Mouse (Mus musculus) kidney, embryonic 16.5 days (tissue): ENCODE data around the gene Pradc1. TPM values are rescaled to one million over a fixed set of nuclear protein-coding genes. Genes with fewer than 3 reads are reported as not detected.

Experiments used
- ATAC-seq: fragments of 200-750 bp; cut with Nextera tagmentation; 2 replicates; pipeline ENCODE4 v1.8.0; 2017; ENCODE audit warnings: moderate TSS enrichment; ENCODE audit not compliant: low FRiP score, low TSS enrichment
- H3K27ac ChIP-seq: fragments of 300-500 bp; sonication (generic); 2 replicates; pipeline ENCODE4 v1.5.1; 2014; ENCODE audit warnings: low read length
- H3K27me3 ChIP-seq: fragments of 300-500 bp; sonication (generic); 2 replicates; pipeline ENCODE4 v1.6.1; 2014; ENCODE audit warnings: low read length, control low read depth, mixed read lengths; ENCODE audit not compliant: insufficient read depth
- H3K36me3 ChIP-seq: fragments of 300-500 bp; sonication (generic); 2 replicates; pipeline ENCODE4 v1.6.1; 2014; ENCODE audit warnings: low read length, control low read depth, mixed read lengths; ENCODE audit not compliant: insufficient read depth
- H3K4me1 ChIP-seq: fragments of 300-500 bp; sonication (generic); 2 replicates; pipeline ENCODE4 v1.6.1; 2014; ENCODE audit warnings: low read length, control low read depth, mixed read lengths; ENCODE audit not compliant: insufficient read depth
- H3K4me2 ChIP-seq: fragments of 300-500 bp; sonication (generic); replicated peaks from 2 replicates; pipeline ENCODE4 v1.6.1; 2014; ENCODE audit warnings: low read depth, low read length
- H3K4me3 ChIP-seq: fragments of 300-500 bp; sonication (generic); 2 replicates; pipeline ENCODE4 v1.5.1; 2014; ENCODE audit warnings: mild to moderate bottlenecking, low read length
- H3K9ac ChIP-seq: fragments of 300-500 bp; sonication (generic); replicated peaks from 2 replicates; pipeline ENCODE4 v1.6.1; 2014; ENCODE audit warnings: low read length
- H3K9me3 ChIP-seq: fragments of 300-500 bp; sonication (generic); 2 replicates; pipeline ENCODE4 v1.6.1; 2016; ENCODE audit warnings: low read length, control low read depth
- WGBS: fragments of 180-500 bp; shearing (Covaris S2); extraction: QIAGEN DNeasy Blood & Tissue Kit; methylation state at CpG from one replicate; pipeline ENCODE4 v1.1.7; 2014; 5-methylcytosine and 5-hydroxymethylcytosine counted together
- polyA plus RNA-seq: library from polyadenylated mRNA; unstranded; fragments of >200 nt; fragmentation: Nextera tagmentation; extraction: Ambion mirVana; gene quantifications from 2 replicates; pipeline ENCODE4 v1.2.1, GENCODE M21; 2015

The Pradc1 gene
- polyA plus RNA-seq, 1 experiment from 2014 or later = 37.6 TPM

DNA sequence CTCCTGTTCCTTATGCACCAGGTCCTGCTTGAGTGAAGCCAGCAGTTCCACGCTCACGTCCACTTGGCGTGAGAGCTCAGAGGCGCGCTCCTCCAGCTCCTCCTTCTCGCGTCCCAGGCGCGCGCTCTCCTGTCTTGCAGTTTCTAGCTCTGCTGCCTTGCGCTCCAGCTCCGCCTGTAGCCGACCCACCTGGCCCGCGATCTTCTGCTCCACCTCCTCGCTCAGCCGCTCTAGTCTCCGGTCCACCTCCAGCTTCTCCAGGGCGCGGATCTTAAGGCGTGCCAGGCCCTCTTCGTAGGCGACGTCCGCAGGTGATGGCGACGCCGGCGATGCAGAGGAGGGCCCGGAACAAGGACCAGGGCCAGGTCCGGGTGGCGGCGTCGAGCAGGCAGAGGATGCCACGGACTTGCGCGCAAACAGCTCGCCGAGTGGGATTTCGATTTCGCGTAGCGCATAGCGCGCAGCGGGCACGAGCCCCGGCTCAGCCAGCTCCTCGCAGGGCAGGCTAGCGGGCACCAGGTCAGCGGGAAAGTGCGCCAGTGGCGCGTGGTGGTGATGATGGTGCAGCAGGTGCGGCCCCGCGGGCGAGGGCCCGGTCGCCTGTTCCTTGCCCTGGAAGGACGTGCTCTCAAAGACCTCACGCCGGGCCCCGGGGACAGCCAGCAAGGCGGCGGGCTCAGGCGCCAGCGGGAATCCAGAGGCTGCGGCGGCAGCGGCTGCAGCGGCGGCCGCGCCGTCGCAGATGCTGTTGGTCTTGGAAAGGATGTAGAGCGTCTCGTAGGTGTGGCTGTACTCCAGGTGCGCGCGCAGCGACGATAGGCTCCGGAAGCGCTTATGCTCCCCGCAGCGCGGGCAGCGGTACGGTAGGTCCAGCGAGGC, 32.3 kb upstream of the Pradc1 start:
- peaks cover 21% of the 10 kb centered on the region; the same call in 1 of the 2 replicates for H3K4me1 ChIP-seq
- 3% methylated on average over 87 of the region's 92 CpGs for WGBS
- H3K27me3 ChIP-seq = peaks cover 48% of the 10 kb centered on the region
- H3K36me3 ChIP-seq = no peaks in the 10 kb centered on the region
- no peak for ATAC-seq
- peak overlapping the region; percentile 51 for H3K4me2 ChIP-seq
- no peaks in the 10 kb centered on the region for H3K9me3 ChIP-seq
- no peak overlapping the region for H3K9ac ChIP-seq
- H3K27ac ChIP-seq = no peak overlapping the region
- H3K4me3 ChIP-seq = peak overlapping the region; percentile 38

DNA sequence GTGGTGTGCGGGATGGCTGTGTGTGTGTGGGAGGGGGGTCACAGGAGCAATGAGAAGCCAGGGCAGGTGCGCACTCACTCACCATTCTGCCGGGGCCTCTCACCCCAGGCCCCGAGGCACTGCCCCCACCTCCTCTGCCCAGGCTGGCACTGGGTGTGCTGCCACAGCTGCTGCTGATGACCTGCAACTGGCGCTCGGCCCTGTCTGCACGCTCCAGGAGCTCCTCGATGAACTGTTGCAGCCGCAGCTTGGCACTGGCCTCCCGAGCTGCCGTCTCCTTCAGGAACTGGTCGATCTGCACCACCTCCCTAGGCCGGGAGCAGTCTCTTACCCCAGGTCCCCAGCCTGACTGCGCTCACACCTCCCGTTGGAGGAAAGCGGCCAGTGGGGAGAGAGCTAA, 28.9 kb upstream of the Pradc1 start:
- ATAC-seq = peak; percentile 87
- H3K4me2 ChIP-seq = 0 out of 2 replicates have a peak overlapping the region, but pooled peaks have one; percentile 13
- WGBS = 36% methylated on average over 16 of the region's 16 CpGs
- peaks cover 13% of the 10 kb centered on the region; the same call in 1 of the 2 replicates for H3K4me1 ChIP-seq
- no peaks in the 10 kb centered on the region for H3K36me3 ChIP-seq
- H3K4me3 ChIP-seq = no peak overlapping the region
- no peak overlapping the region for H3K9ac ChIP-seq
- no peak overlapping the region for H3K27ac ChIP-seq
- H3K9me3 ChIP-seq = no peaks in the 10 kb centered on the region
- peaks cover 49% of the 10 kb centered on the region for H3K27me3 ChIP-seq

DNA sequence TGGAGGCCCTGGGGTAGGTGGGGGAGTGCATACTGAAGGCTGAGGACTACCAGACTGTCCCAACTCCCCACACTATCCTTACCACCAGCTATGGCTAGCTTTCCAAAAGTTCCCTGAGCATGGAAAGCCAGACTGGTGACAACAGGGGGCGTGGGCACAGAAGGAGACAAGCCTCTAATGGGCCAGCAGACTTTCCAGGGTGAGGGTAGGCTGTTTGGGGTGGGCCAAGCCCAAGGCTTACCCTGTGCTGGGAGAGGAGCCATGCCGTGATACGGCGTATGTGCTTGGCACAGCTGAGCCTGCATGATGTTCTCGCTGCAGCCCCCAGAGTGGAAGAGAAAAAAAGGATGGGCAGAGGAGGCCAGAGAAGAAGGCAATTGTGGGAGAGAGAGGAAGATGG, 28.2 kb upstream of the Pradc1 start:
- WGBS = 81% methylated on average over 5 of the region's 5 CpGs
- Histone ChIP-seq H3K4me3 (no peak overlapping the region), H3K27me3 (peaks cover 42% of the 10 kb centered on the region), H3K4me1 (peaks cover 13% of the 10 kb centered on the region; the same call in 1 of the 2 replicates), H3K4me2 (no peak overlapping the region), H3K27ac (no peak overlapping the region), H3K9me3 (no peaks in the 10 kb centered on the region), H3K36me3 (no peaks in the 10 kb centered on the region), H3K9ac (no peak overlapping the region)
- no peak for ATAC-seq

DNA sequence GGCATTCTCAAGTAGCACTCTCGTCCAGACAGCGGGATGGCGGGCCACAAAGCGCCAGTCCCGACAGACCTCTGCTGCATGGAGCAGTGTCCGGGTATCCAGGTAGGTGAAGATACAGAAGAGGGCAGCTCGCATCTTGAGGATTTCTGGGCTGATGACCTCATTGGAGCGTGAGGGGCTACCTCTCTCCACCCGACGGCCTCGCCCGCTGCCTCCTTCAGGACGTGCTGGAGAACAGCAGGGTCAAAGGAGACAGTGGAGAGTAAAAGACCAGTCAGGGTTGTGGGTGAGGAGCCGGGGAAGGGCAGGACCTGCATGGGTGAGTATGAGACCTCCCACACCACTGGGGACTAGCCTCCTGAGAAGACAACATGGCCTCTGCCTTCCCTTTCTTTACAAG, 26.6 kb upstream of the Pradc1 start:
- H3K9ac ChIP-seq = no peak overlapping the region
- H3K4me2 ChIP-seq = no peak overlapping the region
- H3K36me3 ChIP-seq = no peaks in the 10 kb centered on the region
- no peak for ATAC-seq
- no peak overlapping the region for H3K27ac ChIP-seq
- H3K4me1 ChIP-seq = peaks cover 5% of the 10 kb centered on the region; the same call in 1 of the 2 replicates
- H3K9me3 ChIP-seq = no peaks in the 10 kb centered on the region
- WGBS = 44% methylated on average over 14 of the region's 14 CpGs
- no peak overlapping the region for H3K4me3 ChIP-seq
- H3K27me3 ChIP-seq = peaks cover 26% of the 10 kb centered on the region

DNA sequence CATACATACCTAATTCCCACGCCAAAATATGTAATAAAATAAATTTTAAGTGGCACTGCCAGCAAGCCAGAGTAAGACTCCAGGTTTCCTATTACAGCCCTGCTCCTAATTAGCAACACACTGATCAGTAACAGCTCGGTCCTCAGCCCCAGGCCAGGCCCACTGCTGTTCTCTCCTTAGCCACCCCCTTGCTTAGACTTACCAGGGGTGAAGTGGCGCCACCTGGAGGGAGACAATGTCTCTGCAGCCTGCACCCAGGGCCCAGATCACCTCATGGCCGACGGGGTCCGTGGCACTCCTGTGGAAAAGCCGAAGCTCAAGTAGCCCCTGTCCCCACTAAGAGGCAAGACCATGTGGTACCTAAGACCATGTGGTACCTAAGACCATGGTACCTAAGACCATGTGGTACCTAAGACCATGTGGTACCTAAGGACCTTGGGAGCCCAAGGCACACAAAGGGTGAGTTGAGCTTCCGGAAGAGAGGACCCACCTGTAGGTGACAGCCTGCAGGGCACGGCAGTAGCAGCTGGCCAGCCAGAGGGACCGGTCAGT, 25.7 kb upstream of the Pradc1 start:
- peaks cover 5% of the 10 kb centered on the region; the same call in 1 of the 2 replicates for H3K4me1 ChIP-seq
- no peak for ATAC-seq
- 36% methylated on average over 10 of the region's 10 CpGs for WGBS

DNA sequence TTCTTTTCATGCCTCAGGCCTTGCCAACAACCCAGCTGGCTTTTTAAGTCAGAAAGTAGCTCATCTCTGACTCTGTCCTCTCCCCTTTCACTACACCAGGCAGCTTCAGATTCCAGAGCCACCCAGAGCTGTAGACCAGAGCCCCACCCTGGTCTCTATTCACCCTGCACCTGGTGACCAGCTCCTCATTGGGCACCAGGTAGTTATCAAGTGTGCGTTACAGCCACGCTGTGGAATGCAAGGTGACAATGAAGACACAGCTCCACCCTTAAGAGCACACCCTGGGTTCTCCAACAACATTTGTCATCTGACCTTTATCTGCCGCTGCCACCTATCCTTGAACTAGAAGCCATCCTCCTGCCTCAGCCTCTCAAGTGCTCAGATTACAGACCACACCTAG, 23.8 kb upstream of the Pradc1 start:
- H3K4me1 ChIP-seq = no peaks in the 10 kb centered on the region
- 79% methylated on average over 3 of the region's 3 CpGs for WGBS
- H3K4me2 ChIP-seq = no peak overlapping the region
- H3K27ac ChIP-seq = no peak overlapping the region
- ATAC-seq = no peak
- no peaks in the 10 kb centered on the region for H3K36me3 ChIP-seq
- peaks cover 9% of the 10 kb centered on the region for H3K27me3 ChIP-seq
- H3K4me3 ChIP-seq = no peak overlapping the region
- no peaks in the 10 kb centered on the region for H3K9me3 ChIP-seq
- no peak overlapping the region for H3K9ac ChIP-seq

More for the DNA sequence above, 25.7 kb upstream of the Pradc1 start:
- H3K27me3 ChIP-seq = peaks cover 18% of the 10 kb centered on the region
- H3K4me3 ChIP-seq = no peak overlapping the region
- H3K4me2 ChIP-seq = no peak overlapping the region
- H3K9me3 ChIP-seq = no peaks in the 10 kb centered on the region
- H3K27ac ChIP-seq = no peak overlapping the region
- H3K36me3 ChIP-seq = no peaks in the 10 kb centered on the region
- H3K9ac ChIP-seq = no peak overlapping the region

DNA sequence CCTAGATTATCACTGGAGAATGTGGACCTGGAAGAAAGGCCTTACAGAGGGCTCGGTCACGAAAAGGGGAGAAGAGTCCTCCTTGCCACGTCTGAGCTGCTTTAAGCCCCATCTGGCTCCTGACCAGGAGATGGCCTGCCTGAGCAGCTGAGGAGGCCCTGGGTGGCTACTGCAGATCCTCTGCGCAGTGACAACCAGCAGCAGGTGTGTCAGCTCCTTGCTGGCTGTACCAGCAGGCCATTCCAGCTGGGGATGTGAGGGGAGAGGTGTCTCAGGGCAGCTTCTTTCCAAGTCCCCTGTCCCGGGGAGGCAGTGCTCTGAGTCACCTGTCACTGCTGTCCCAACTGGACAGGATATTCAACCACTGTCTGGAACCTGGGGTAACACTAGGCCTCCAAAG, 20.8 kb upstream of the Pradc1 start:
- H3K27ac ChIP-seq = no peak overlapping the region
- 56% methylated on average over 5 of the region's 5 CpGs for WGBS
- H3K9ac ChIP-seq = no peak overlapping the region
- no peaks in the 10 kb centered on the region for H3K4me1 ChIP-seq
- H3K4me3 ChIP-seq = no peak overlapping the region
- ATAC-seq = no peak
- no peaks in the 10 kb centered on the region for H3K9me3 ChIP-seq
- H3K27me3 ChIP-seq = no peaks in the 10 kb centered on the region; the same call in 1 of the 2 replicates
- no peak overlapping the region for H3K4me2 ChIP-seq
- peaks cover 23% of the 10 kb centered on the region for H3K36me3 ChIP-seq

DNA sequence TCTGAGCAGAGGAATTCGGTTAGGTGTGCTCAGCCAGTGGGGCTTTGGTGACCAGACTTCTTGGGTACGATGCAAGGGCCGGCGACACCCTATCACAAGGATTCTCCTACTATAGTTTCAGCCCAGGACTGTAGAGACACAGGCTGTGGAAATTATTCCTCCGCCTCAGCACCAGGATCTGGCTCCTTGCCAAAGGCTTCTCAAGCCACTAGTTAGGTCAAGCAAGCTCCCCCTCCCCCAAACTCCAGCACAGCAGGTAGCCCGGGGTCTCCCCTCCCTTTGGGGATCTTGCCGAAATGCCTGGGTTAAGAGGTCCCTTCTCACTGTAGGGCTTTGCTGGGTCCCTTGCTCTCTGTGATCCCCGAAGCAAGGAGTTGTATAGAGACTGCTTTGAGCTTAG, 20.2 kb upstream of the Pradc1 start:
- WGBS = 62% methylated on average over 8 of the region's 8 CpGs
- Histone ChIP-seq H3K4me2 (no peak overlapping the region), H3K4me3 (no peak overlapping the region), H3K4me1 (no peaks in the 10 kb centered on the region), H3K27me3 (no peaks in the 10 kb centered on the region), H3K9ac (no peak overlapping the region), H3K36me3 (peaks cover 29% of the 10 kb centered on the region), H3K27ac (no peak overlapping the region), H3K9me3 (no peaks in the 10 kb centered on the region)
- no peak for ATAC-seq

DNA sequence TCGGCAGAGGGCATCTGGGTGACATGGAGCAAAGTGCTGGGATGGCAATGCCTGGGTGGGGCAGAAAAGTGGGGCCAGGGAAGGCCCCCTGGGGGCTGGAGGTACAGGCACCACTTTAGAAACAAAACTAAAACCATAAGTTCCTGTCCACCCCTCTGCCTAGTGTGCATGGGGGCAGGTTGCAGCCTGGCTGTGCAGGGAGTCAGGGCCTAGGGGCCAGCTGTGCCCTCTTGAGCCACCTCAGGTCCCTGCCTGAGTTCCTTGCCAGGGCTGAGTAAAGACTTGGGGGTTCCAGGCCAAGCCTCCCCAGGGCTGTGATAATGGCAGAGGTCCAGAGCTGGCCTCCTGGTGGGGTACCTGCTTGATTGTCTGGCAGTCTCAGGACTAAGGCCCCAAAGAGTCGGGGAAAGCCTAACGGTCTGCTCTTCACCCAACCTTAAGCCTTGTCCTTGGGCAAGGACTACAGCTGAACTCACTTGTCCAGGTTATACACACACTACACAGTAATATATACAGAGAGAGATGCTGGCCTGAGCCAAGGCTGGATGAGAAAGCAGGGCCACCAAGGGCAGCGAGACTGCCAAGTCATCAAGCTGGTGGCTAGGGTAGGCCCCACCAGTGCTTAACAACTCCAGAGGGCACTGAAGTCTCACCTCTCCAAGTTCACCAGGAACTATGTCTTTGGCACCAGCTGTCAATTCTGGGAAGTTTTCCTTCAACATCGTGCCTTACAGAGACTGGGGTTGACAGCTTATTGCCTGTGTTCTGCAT, 18.1 kb upstream of the Pradc1 start:
- WGBS = 71% methylated on average over 5 of the region's 5 CpGs
- peak; percentile 49; the same call in 1 of the 2 replicates for ATAC-seq
- Histone ChIP-seq H3K4me2 (no peak overlapping the region), H3K36me3 (peaks cover 50% of the 10 kb centered on the region), H3K27ac (no peak overlapping the region), H3K9ac (no peak overlapping the region), H3K4me3 (no peak overlapping the region), H3K27me3 (no peaks in the 10 kb centered on the region), H3K9me3 (no peaks in the 10 kb centered on the region), H3K4me1 (no peaks in the 10 kb centered on the region)
